Mouse (Mus musculus) cerebral cortex, adult 2 months (tissue): Measurements from ENCODE around the gene Lrg1.

Experiments used
- WGBS: fragments of 180-500 bp; shearing (Covaris S2); methylation state at CpG from one replicate; pipeline ENCODE4 v1.1.7; 2018; 5-methylcytosine and 5-hydroxymethylcytosine counted together

Lrg1 gene

GRCm38 (mm10) chr17:56077523-56077922 lies 44.3 kb downstream of the Lrg1 start:
- WGBS, result 80% methylated on average over 5 of the region's 5 CpGs

- under 1% methylated on average over 35 of the region's 35 CpGs for WGBS
Measured at GRCm38 (mm10) chr17:56074827-56075208, 47.0 kb downstream of the Lrg1 start, which contains the start of gene Ubxn6. TSS of gene Ubxn6 (minus strand) at chr17:56075028.

GRCm38 (mm10) chr17:56074097-56074826 lies 47.5 kb downstream of the Lrg1 start:
- WGBS, result 8% methylated on average over 22 of the region's 22 CpGs

GRCm38 (mm10) chr17:56072243-56072642 lies 49.6 kb downstream of the Lrg1 start:
- 87% methylated on average over 5 of the region's 5 CpGs for WGBS
